Mouse (Mus musculus) ES-Bruce4 (cell line): ENCODE measurements around the gene Mib2.

Experiments
- CTCF ChIP-seq: IDR thresholded peaks from one replicate; pipeline ENCODE4 v1.8.1; 2011; ENCODE audit warnings: low read depth, low read length
- EP300 ChIP-seq: IDR thresholded peaks from 2 replicates; pipeline ENCODE4 v1.6.1; 2011; ENCODE audit warnings: low read depth, low read length; ENCODE audit not compliant: insufficient read depth
- POLR2A ChIP-seq: IDR thresholded peaks from one replicate; pipeline ENCODE4 v1.8.1; 2011; ENCODE audit warnings: low read length; ENCODE audit not compliant: insufficient read depth

DNA sequence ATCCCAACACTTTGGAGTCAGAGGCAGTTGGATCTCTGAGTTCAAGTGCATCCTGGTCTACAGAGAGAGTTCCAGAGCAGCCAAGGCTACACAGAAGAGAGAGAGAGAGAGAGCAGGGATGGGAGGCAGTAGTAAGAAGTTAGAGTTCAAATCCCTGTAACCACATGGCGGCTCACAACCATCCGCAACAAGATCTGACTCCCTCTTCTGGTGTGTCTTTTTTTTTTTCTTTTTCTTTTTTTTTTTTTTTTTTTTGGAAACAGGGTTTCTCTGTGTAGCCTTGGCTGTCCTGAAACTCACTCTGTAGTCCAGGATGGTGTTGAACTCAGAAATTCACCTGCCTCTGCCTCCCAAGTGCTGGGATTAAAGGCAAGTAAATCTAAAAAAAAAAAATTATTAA is 3.1 kb upstream of the Mib2 start:
- TF ChIP-seq EP300 (no peak), CTCF (no peak), POLR2A (no peak)
